Mouse (Mus musculus) embryonic fibroblast, embryonic 13.5 days (primary cell): Measurements from ENCODE around the gene Rnf44.

ENCODE experiments used
- CTCF ChIP-seq: IDR thresholded peaks from 2 replicates; pipeline ENCODE4 v1.5.1; 2011; ENCODE audit warnings: mild to moderate bottlenecking, control low read depth, low read length, moderate library complexity, borderline replicate concordance; ENCODE audit not compliant: insufficient read depth
- POLR2A ChIP-seq: IDR thresholded peaks from 2 replicates; pipeline ENCODE4 v1.6.1; 2011; ENCODE audit warnings: low read depth, mild to moderate bottlenecking, control low read depth, low read length, moderate library complexity

DNA sequence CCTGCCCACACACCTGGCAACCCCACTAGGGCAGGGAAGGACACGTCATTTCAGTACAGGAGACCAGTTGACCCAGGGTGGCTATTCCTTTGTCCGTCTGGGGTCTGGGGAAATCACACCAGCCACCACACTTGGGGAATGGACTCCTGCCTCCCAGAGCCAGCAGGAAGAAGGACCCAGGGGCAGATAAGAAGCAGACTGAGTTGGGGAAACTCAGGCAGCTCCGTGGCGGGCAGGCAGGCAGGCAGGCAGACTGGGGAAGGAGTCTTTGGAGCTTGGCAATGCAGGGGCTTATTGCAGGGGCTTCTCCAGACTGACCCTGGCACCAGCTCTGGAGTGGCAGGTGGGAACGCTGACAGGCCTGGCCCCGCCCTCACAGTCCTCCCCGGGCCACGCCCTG lies 12.4 kb downstream of the Rnf44 start:
- TF ChIP-seq POLR2A (no peak), CTCF (no peak)
